Mouse (Mus musculus) spleen, postnatal 14 days (tissue): ENCODE data around the gene Gata3.

Experiments used
- DNase-seq, 2 experiments: peaks; one replicate each; pipeline ENCODE4 v3.0.0; 2021 to 2022; ENCODE audit warnings: low spot score in 2 of 2

The Gata3 gene

GRCm38 (mm10) chr2:9886031-9886430 lies 3.8 kb downstream of the Gata3 start:
- no peak for DNase-seq

GRCm38 (mm10) chr2:9885217-9885770 lies 4.5 kb downstream of the Gata3 start:
- no peak for DNase-seq

GRCm38 (mm10) chr2:9884533-9885216 lies 5.2 kb downstream of the Gata3 start:
- no peak for DNase-seq

- no peak for DNase-seq
These were observed 5.9 kb downstream of the Gata3 start for GRCm38 (mm10) chr2:9883803-9884532.

GRCm38 (mm10) chr2:9882926-9883802 lies 6.7 kb downstream of the Gata3 start:
- DNase-seq: no peak

GRCm38 (mm10) chr2:9882371-9882925 lies 7.4 kb downstream of the Gata3 start:
- DNase-seq: no peak

GRCm38 (mm10) chr2:9881611-9882023 lies 8.2 kb downstream of the Gata3 start:
- no peak for DNase-seq

- no peak for DNase-seq
These were observed 8.7 kb downstream of the Gata3 start, which contains the start of gene 4930412O13Rik for GRCm38 (mm10) chr2:9881051-9881591. Gene 4930412O13Rik (plus strand): TSS chr2:9881252.

GRCm38 (mm10) chr2:9880271-9880670 lies 9.6 kb downstream of the Gata3 start:
- no peak for DNase-seq

- DNase-seq: peak; percentile 64 to 72
These were observed 10.3 kb downstream of the Gata3 start for GRCm38 (mm10) chr2:9879493-9879892.

GRCm38 (mm10) chr2:9879092-9879491 lies 10.7 kb downstream of the Gata3 start:
- DNase-seq: no peak

- DNase-seq: no peak
These were observed 11.2 kb downstream of the Gata3 start for GRCm38 (mm10) chr2:9878564-9879081.

- DNase-seq: no peak
These were observed 11.8 kb downstream of the Gata3 start for GRCm38 (mm10) chr2:9877966-9878563.

- DNase-seq: no peak
These were observed 12.5 kb downstream of the Gata3 start for GRCm38 (mm10) chr2:9877326-9877690.

- DNase-seq: no peak
These were observed 13.1 kb downstream of the Gata3 start for GRCm38 (mm10) chr2:9876621-9877325.

- DNase-seq: no peak
These were observed 14.0 kb downstream of the Gata3 start for GRCm38 (mm10) chr2:9875676-9876357.

- DNase-seq: no peak
These were observed 14.6 kb downstream of the Gata3 start for GRCm38 (mm10) chr2:9875220-9875619.

- DNase-seq: no peak
These were observed 15.2 kb downstream of the Gata3 start for GRCm38 (mm10) chr2:9874467-9875219.

- DNase-seq: no peak
These were observed 16.1 kb downstream of the Gata3 start for GRCm38 (mm10) chr2:9873757-9874156.
